Mouse (Mus musculus) limb, embryonic 14.5 days (tissue): ENCODE data around the gene Pdcd4. TPM values are rescaled to one million over a fixed set of nuclear protein-coding genes. Genes with fewer than 3 reads are reported as not detected.

Source experiments
- ATAC-seq: fragments of 200-750 bp; cut with Nextera tagmentation; 2 replicates; pipeline ENCODE4 v1.8.0; 2017; ENCODE audit warnings: low read depth, moderate number of reproducible peaks, moderate TSS enrichment; ENCODE audit not compliant: low FRiP score
- DNase-seq: peaks from one replicate; pipeline ENCODE4 v3.0.0-alpha.2; 2015; ENCODE audit warnings: low spot score
- H3K27ac ChIP-seq: fragments of 300-500 bp; sonication (generic); replicated peaks from 2 replicates; pipeline ENCODE4 v1.5.1; 2014; ENCODE audit warnings: low read depth, mild to moderate bottlenecking, low read length, moderate library complexity, mixed read lengths
- H3K27me3 ChIP-seq: fragments of 300-500 bp; sonication (generic); 2 replicates; pipeline ENCODE4 v1.6.1; 2014; ENCODE audit warnings: low read length, mixed read lengths; ENCODE audit not compliant: control insufficient read depth, insufficient read depth
- H3K36me3 ChIP-seq: fragments of 300-500 bp; sonication (generic); 2 replicates; pipeline ENCODE4 v1.6.1; 2014; ENCODE audit warnings: mild to moderate bottlenecking, low read length, moderate library complexity, mixed read lengths; ENCODE audit not compliant: control insufficient read depth, insufficient read depth
- H3K4me1 ChIP-seq: fragments of 300-500 bp; sonication (generic); 2 replicates; pipeline ENCODE4 v1.6.1; 2014; ENCODE audit warnings: antibody characterized with exemption, low read length, mixed read lengths; ENCODE audit not compliant: control insufficient read depth, insufficient read depth
- H3K4me2 ChIP-seq: fragments of 300-500 bp; sonication (generic); replicated peaks from 2 replicates; pipeline ENCODE4 v1.6.1; 2014; ENCODE audit warnings: low read depth, mild to moderate bottlenecking, low read length, moderate library complexity; ENCODE audit not compliant: severe bottlenecking
- H3K4me3 ChIP-seq: fragments of 300-500 bp; sonication (generic); replicated peaks from 2 replicates; pipeline ENCODE4 v1.5.1; 2014; ENCODE audit warnings: low read length
- H3K9ac ChIP-seq: fragments of 300-500 bp; sonication (generic); 2 replicates; pipeline ENCODE4 v1.6.1; 2014; ENCODE audit warnings: mild to moderate bottlenecking, low read depth, low read length, moderate library complexity; ENCODE audit not compliant: severe bottlenecking
- H3K9me3 ChIP-seq: fragments of 300-500 bp; sonication (generic); 2 replicates; pipeline ENCODE4 v1.6.1; 2016; ENCODE audit warnings: low read length; ENCODE audit not compliant: control insufficient read depth
- POLR2A ChIP-seq: fragments of 200-500 bp; IDR thresholded peaks from 2 replicates; pipeline ENCODE4 v1.8.0; 2012; ENCODE audit warnings: inconsistent platforms, mild to moderate bottlenecking, moderate library complexity, borderline replicate concordance; ENCODE audit not compliant: insufficient read depth, insufficient read length; ENCODE audit errors: extremely low read depth
- WGBS: fragments of 180-500 bp; shearing (Covaris S2); extraction: QIAGEN DNeasy Blood & Tissue Kit; methylation state at CpG from one replicate; pipeline ENCODE4 v1.1.7; 2014; 5-methylcytosine and 5-hydroxymethylcytosine counted together
- polyA plus RNA-seq, 2 experiments: library from polyadenylated mRNA; depleted of rRNA in 1 of 2; stranded (reverse) in 1 of 2; unstranded in 1 of 2; fragments of >200 nt; fragmentation: Nextera tagmentation in 1 of 2; extraction: Ambion mirVana in 1 of 2; gene quantifications; 2 replicates each; pipeline versions ENCODE4 v1.2.1 to v1.2.3; 2012 to 2014

The Pdcd4 gene
- polyA plus RNA-seq (2012; rRNA removed) (23.3 and 43.3 TPM in 2 replicates), polyA plus RNA-seq (2014; fragmentation: Nextera tagmentation; extraction: Ambion mirVana) (96.4 and 109 TPM in 2 replicates)

GRCm38 (mm10) chr19:53892061-53892460, at the start of gene Pdcd4:
Gene Pdcd4, plus strand, starts transcription at chr19:53892231.
- peak within 1 kb of the TSS; percentile 28; the same call in 1 of the 2 replicates for H3K9ac ChIP-seq
- TF ChIP-seq POLR2A = no peak

DNA sequence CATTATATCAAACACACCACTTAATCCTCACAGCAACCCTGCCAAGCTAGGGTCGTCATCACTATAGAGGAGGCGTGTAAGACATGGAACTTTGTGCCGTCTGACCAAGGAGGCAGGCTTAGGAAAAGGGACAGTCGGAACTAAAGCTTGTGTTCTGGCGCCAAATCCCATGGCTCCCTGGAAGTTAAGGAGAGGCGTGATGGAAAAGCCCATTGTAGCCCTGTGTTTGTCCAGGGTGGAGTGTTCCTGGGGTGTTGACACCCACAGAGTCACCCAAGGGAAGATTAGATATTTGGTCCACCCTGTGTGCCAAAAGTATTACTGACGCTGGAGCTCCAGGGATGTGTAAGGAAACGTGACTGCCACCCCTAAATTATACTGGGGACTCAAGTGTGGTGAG, 48.1 kb upstream of the Pdcd4 start:
- no peak for ATAC-seq
- Histone ChIP-seq H3K27me3 (no peaks in the 10 kb centered on the region), H3K4me3 (no peak overlapping the region), H3K36me3 (no peaks in the 10 kb centered on the region), H3K9ac (no peak overlapping the region), H3K27ac (no peak overlapping the region), H3K4me1 (peaks cover 7% of the 10 kb centered on the region; the same call in 1 of the 2 replicates), H3K9me3 (no peaks in the 10 kb centered on the region), H3K4me2 (no peak overlapping the region)
- 92% methylated on average over 8 of the region's 8 CpGs for WGBS
- no peak for TF ChIP-seq POLR2A
- no peak for DNase-seq

More at GRCm38 (mm10) chr19:53892061-53892460, at the start of gene Pdcd4:
- Histone ChIP-seq H3K27me3 (no peaks in the 10 kb centered on the region), H3K4me3 (no peak within 1 kb of the TSS), H3K27ac (peak within 1 kb of the TSS; percentile 88), H3K36me3 (no peaks in the 10 kb centered on the region), H3K9me3 (no peaks in the 10 kb centered on the region), H3K4me1 (peaks cover 59% of the 10 kb centered on the region), H3K4me2 (peak within 1 kb of the TSS; percentile 18; the same call in 1 of the 2 replicates)
- 11% methylated on average over 3 of the region's 3 CpGs for WGBS
- DNase-seq = peak; percentile 86
- ATAC-seq = peak; percentile 74

DNA sequence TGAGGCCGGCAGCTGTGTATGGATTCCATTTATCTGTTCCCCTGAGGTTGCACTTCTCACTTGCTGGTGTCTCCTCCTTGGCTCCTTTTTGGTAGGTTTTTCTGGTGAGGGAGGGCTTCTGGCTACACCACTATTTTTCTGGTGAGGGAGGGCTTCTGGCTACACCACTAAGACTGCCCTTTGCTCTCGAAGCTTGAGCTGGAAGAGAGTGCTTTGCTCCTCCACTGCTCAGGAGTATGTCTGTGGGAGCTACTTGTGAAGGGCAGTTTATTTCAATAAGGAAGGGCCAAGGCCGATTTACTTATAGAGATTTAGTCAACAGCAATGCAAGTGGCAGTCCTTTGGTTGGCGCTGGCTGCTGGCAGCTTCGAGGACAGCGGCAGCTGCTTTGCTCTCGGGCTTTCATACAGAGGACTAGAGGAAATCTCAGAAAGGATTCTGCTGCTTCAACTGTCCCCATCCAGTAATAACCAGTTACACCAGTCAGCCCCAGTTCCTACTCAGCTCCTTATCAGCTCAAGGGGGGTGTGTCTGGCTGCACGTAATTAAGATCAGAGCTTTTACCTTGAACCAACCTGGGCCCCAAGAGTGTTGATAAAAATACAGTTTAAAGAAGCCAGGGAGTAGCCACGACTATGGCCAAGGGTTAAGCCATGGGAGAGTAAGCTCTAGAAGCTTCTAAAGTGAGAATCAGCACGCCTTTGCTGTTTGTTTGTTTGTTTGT, 43.6 kb upstream of the Pdcd4 start:
- H3K36me3 ChIP-seq = no peaks in the 10 kb centered on the region
- H3K4me2 ChIP-seq = no peak overlapping the region
- DNase-seq = no peak
- H3K9me3 ChIP-seq = no peaks in the 10 kb centered on the region
- no peaks in the 10 kb centered on the region for H3K27me3 ChIP-seq
- H3K4me3 ChIP-seq = no peak overlapping the region
- no peak for TF ChIP-seq POLR2A
- no peak for ATAC-seq
- peaks cover 34% of the 10 kb centered on the region for H3K4me1 ChIP-seq
- WGBS = 85% methylated on average over 10 of the region's 10 CpGs
- H3K27ac ChIP-seq = no peak overlapping the region
- no peak overlapping the region for H3K9ac ChIP-seq

- 23% methylated on average over 18 of the region's 18 CpGs for WGBS
- no peak overlapping the region; the same call in 1 of the 2 replicates for H3K4me2 ChIP-seq
- no peak overlapping the region for H3K4me3 ChIP-seq
- DNase-seq = peak; percentile 61
- H3K9me3 ChIP-seq = no peaks in the 10 kb centered on the region
- 0 out of 2 replicates have a peak, but pooled peaks have one; percentile 25 for ATAC-seq
- peaks cover 36% of the 10 kb centered on the region for H3K4me1 ChIP-seq
- no peak for TF ChIP-seq POLR2A
- no peak overlapping the region; the same call in 1 of the 2 replicates for H3K9ac ChIP-seq
- H3K36me3 ChIP-seq = no peaks in the 10 kb centered on the region
- H3K27me3 ChIP-seq = no peaks in the 10 kb centered on the region
- peak overlapping the region; percentile 52 for H3K27ac ChIP-seq
These were observed 41.7 kb upstream of the Pdcd4 start for GRCm38 (mm10) chr19:53850166-53850922.

GRCm38 (mm10) chr19:53851352-53851751, 40.7 kb upstream of the Pdcd4 start:
- Histone ChIP-seq H3K27ac (peak overlapping the region; percentile 44; the same call in 1 of the 2 replicates), H3K27me3 (no peaks in the 10 kb centered on the region), H3K36me3 (no peaks in the 10 kb centered on the region), H3K9ac (no peak overlapping the region), H3K4me2 (no peak overlapping the region), H3K4me3 (no peak overlapping the region), H3K4me1 (peaks cover 36% of the 10 kb centered on the region), H3K9me3 (no peaks in the 10 kb centered on the region)
- ATAC-seq (no peak), DNase-seq (no peak)
- TF ChIP-seq POLR2A = no peak
- 80% methylated on average over 11 of the region's 13 CpGs for WGBS
